Mouse (Mus musculus) E14TG2a.4 (cell line): ENCODE measurements around the gene Shisal1.
A peak's percentile ranks its signal among the peaks of the same experiment; 100 is the strongest.

Experiments
- H3K27me3 ChIP-seq: 2 replicates; pipeline ENCODE4 v1.6.1; 2014; ENCODE audit warnings: low read length, control low read depth; ENCODE audit not compliant: insufficient read depth
- H3K36me3 ChIP-seq: 2 replicates; pipeline ENCODE4 v1.6.1; 2014; ENCODE audit warnings: low read length, control low read depth; ENCODE audit not compliant: insufficient read depth
- H3K4me1 ChIP-seq: replicated peaks from 2 replicates; pipeline ENCODE4 v1.6.1; 2014; ENCODE audit warnings: low read depth, low read length, control low read depth
- H3K4me3 ChIP-seq: replicated peaks from 2 replicates; pipeline ENCODE4 v1.5.1; 2014; ENCODE audit warnings: mild to moderate bottlenecking, low read length
- H3K9me3 ChIP-seq: 2 replicates; pipeline ENCODE4 v1.6.1; 2014; ENCODE audit warnings: low read length, control low read depth
- CTCF ChIP-seq: conservative IDR thresholded peaks from 2 replicates; pipeline ENCODE4 v1.5.1; 2014; ENCODE audit warnings: low read length
- NANOG ChIP-seq: IDR thresholded peaks from 2 replicates; pipeline ENCODE4 v1.6.1; 2014; ENCODE audit warnings: borderline replicate concordance, low read length, mixed read lengths
- POU5F1 ChIP-seq: IDR thresholded peaks from 2 replicates; pipeline ENCODE4 v1.6.1; 2014; ENCODE audit warnings: low read length, borderline replicate concordance

The Shisal1 gene

GRCm38 (mm10) chr15:84351915-84352844 is 94.7 kb downstream of the Shisal1 start:
- Histone ChIP-seq H3K27me3 (peaks cover 39% of the 10 kb centered on the region), H3K4me1 (no peaks in the 10 kb centered on the region), H3K4me3 (no peak overlapping the region), H3K36me3 (no peaks in the 10 kb centered on the region), H3K9me3 (peaks cover 4% of the 10 kb centered on the region; the same call in 1 of the 2 replicates)
- TF ChIP-seq NANOG (no peak), POU5F1 (no peak), CTCF (no peak)

- Histone ChIP-seq H3K4me3 (no peak overlapping the region), H3K27me3 (peaks cover 38% of the 10 kb centered on the region), H3K9me3 (peaks cover 4% of the 10 kb centered on the region; the same call in 1 of the 2 replicates), H3K36me3 (no peaks in the 10 kb centered on the region), H3K4me1 (no peaks in the 10 kb centered on the region)
- TF ChIP-seq POU5F1 (no peak), CTCF (no peak), NANOG (no peak)
Observed at GRCm38 (mm10) chr15:84351342-84351741, 95.6 kb downstream of the Shisal1 start.

GRCm38 (mm10) chr15:84349915-84350738 is 96.8 kb downstream of the Shisal1 start:
- TF ChIP-seq NANOG (no peak), POU5F1 (no peak), CTCF (no peak)
- H3K9me3 ChIP-seq, result peaks cover 4% of the 10 kb centered on the region; the same call in 1 of the 2 replicates
- H3K27me3 ChIP-seq, result peaks cover 34% of the 10 kb centered on the region
- H3K4me3 ChIP-seq, result no peak overlapping the region
- H3K36me3 ChIP-seq, result no peaks in the 10 kb centered on the region
- no peaks in the 10 kb centered on the region for H3K4me1 ChIP-seq

GRCm38 (mm10) chr15:84348769-84349168 is 98.1 kb downstream of the Shisal1 start:
- Histone ChIP-seq H3K27me3 (peaks cover 29% of the 10 kb centered on the region), H3K4me3 (no peak overlapping the region), H3K4me1 (peaks cover 10% of the 10 kb centered on the region; the same call in 1 of the 2 replicates), H3K36me3 (no peaks in the 10 kb centered on the region), H3K9me3 (peaks cover 3% of the 10 kb centered on the region; the same call in 1 of the 2 replicates)
- TF ChIP-seq CTCF, result peak; percentile 97
- TF ChIP-seq POU5F1, result no peak

GRCm38 (mm10) chr15:84340926-84341325 is 106.0 kb downstream of the Shisal1 start:
- peaks cover 39% of the 10 kb centered on the region for H3K27me3 ChIP-seq
- no peak for TF ChIP-seq POU5F1
- TF ChIP-seq CTCF, result no peak
- no peak for TF ChIP-seq NANOG
- no peaks in the 10 kb centered on the region for H3K9me3 ChIP-seq
- H3K4me1 ChIP-seq, result peaks cover 12% of the 10 kb centered on the region; the same call in 1 of the 2 replicates
- no peak overlapping the region for H3K4me3 ChIP-seq
- H3K36me3 ChIP-seq, result no peaks in the 10 kb centered on the region

GRCm38 (mm10) chr15:84337599-84337998 is 109.3 kb downstream of the Shisal1 start:
- no peak for TF ChIP-seq CTCF
- no peak for TF ChIP-seq POU5F1
- no peak for TF ChIP-seq NANOG
- Histone ChIP-seq H3K4me3 (no peak overlapping the region), H3K4me1 (no peaks in the 10 kb centered on the region), H3K36me3 (no peaks in the 10 kb centered on the region), H3K27me3 (peaks cover 36% of the 10 kb centered on the region), H3K9me3 (no peaks in the 10 kb centered on the region)

- TF ChIP-seq NANOG (no peak), CTCF (no peak), POU5F1 (no peak)
- H3K4me3 ChIP-seq, result no peak overlapping the region
- H3K9me3 ChIP-seq, result no peaks in the 10 kb centered on the region
- no peaks in the 10 kb centered on the region for H3K4me1 ChIP-seq
- no peaks in the 10 kb centered on the region for H3K36me3 ChIP-seq
- peaks cover 26% of the 10 kb centered on the region for H3K27me3 ChIP-seq
Observed at GRCm38 (mm10) chr15:84336281-84336817, 110.5 kb downstream of the Shisal1 start.
